Mouse (Mus musculus): ENCODE measurements at regions not wholly inside any gene's neighbourhood (a gene's known extent, or its start where the extent isn't known, plus 50 kb on each side); places are given as distances from the start of the nearest gene placed in this dataset.
A peak's percentile ranks its signal among the peaks of the same experiment; 100 is the strongest.

- no peak for DNase-seq (ENCODE audit: low read depth, low spot score)
Observed at GRCm38 (mm10) chr10:8998758-8999398, 113.0 kb upstream of the Sash1 start.

DNA sequence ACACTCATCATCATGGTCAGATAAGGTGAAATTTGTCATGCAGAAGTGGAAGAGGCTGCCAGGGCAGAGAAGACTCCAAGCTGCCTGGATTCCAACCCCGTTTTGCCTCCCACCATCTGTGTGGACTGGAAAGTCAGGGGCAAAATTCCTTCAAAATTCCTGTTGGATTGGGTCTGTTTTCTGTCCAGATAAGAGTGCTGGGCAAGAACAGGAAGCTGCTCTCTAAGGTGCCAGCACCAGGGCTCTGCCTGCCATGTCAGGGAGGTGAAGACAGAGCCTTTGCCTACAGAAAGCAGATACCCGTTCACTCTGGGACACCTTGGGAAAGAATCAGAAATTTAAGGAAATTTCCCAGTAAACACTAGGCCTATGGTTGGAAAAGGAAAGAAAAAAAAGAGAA lies 112.5 kb upstream of the Sash1 start:
- no peak for DNase-seq (ENCODE audit: low read depth, low spot score)

- DNase-seq (ENCODE audit: low read depth, low spot score), result no peak
Observed at GRCm38 (mm10) chr10:8995097-8995496, 109.2 kb upstream of the Sash1 start.

- no peak for DNase-seq (ENCODE audit: low read depth, low spot score)
Observed at GRCm38 (mm10) chr10:8986339-8986738, 100.5 kb upstream of the Sash1 start.

- DNase-seq (ENCODE audit: low read depth, low spot score), result no peak
Observed at GRCm38 (mm10) chr10:8983347-8983746, 97.5 kb upstream of the Sash1 start.

GRCm38 (mm10) chr10:8980568-8980967 lies 94.7 kb upstream of the Sash1 start:
- DNase-seq (ENCODE audit: low read depth, low spot score), result no peak

GRCm38 (mm10) chr10:8978595-8978994 lies 92.7 kb upstream of the Sash1 start:
- DNase-seq (ENCODE audit: low read depth, low spot score), result no peak

GRCm38 (mm10) chr10:8973934-8974333 lies 88.1 kb upstream of the Sash1 start:
- DNase-seq (ENCODE audit: low read depth, low spot score), result peak; percentile 30

DNA sequence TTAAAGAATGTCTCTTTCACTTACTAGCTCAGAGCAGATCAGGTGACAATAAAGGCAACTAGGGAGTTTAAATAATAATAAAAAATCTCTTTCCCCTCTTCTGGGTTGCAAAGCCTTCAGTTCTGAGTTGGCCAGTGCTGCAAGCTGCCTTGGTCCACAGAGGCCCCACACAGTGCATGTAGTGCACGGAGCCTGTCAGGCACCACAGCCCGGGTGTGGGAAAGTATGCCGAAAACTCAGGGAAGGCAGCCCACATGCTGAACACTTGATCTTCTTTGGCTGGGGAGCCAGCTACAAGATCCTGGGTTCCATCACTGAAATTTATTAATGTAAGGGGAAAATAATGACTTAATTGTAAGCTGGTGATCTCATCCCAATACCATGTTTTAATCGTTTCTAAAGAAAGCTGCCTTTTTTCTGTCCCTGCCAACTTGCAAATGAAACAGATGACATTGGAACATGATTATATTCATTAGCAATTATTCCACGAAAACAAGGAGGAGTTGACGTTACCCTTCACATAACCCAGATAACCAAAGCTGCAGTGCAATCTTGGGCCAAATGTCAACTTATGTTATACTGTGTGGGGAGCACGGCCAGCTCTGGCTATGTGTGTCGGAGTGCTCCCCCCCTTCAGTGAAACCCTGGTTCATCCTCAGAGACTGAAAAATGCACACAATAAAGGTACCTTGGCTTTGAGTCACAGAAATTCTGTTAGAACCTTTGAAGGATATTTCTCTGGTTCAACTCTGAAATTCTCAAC lies 87.1 kb upstream of the Sash1 start:
- no peak for DNase-seq (ENCODE audit: low read depth, low spot score)

- DNase-seq (ENCODE audit: low read depth, low spot score), result no peak
Observed at GRCm38 (mm10) chr10:8970807-8971206, 84.9 kb upstream of the Sash1 start.

GRCm38 (mm10) chr10:8969586-8969985 lies 83.7 kb upstream of the Sash1 start:
- DNase-seq (ENCODE audit: low read depth, low spot score), result no peak

GRCm38 (mm10) chr10:8969016-8969415 lies 83.1 kb upstream of the Sash1 start:
- no peak for DNase-seq (ENCODE audit: low read depth, low spot score)

- no peak for DNase-seq (ENCODE audit: low read depth, low spot score)
Observed at GRCm38 (mm10) chr10:8968276-8968923, 82.5 kb upstream of the Sash1 start.

- DNase-seq (ENCODE audit: low read depth, low spot score), result no peak
Observed at GRCm38 (mm10) chr10:8962921-8963320, 77.1 kb upstream of the Sash1 start.

DNA sequence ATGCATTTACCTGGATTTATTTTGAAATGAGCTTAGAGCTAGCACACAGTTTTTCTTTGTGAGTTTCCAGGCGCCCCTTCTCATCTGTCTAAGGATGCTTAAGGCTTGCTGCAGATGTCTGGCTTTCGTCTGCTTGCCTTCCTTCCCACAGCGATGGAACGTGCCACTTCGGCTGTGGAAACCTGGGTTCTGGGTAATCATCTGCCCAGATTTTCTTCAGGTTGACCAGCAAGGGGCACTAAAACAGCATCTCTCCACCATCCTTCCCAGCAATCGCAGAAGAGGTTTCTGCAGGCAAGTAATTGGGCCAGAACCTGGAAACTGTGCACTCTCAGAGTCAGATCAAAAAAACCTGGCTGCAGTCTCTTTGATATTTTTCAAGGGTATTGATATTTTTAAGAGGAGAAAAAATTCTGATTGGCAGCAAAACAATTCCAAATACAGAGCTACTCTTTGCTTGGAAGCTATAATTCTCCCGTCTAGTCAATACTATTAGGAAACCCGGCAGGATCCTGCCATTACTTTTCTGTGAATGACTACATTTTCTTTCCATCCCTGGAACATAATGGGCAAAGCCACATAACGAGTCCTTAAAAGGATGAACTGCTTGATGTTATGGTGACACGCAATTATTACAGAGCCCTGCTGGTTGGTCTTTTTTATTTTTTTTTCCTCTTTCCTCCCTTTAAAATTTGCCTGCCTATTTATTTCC lies 75.2 kb upstream of the Sash1 start:
- DNase-seq (ENCODE audit: low read depth, low spot score), result no peak

DNA sequence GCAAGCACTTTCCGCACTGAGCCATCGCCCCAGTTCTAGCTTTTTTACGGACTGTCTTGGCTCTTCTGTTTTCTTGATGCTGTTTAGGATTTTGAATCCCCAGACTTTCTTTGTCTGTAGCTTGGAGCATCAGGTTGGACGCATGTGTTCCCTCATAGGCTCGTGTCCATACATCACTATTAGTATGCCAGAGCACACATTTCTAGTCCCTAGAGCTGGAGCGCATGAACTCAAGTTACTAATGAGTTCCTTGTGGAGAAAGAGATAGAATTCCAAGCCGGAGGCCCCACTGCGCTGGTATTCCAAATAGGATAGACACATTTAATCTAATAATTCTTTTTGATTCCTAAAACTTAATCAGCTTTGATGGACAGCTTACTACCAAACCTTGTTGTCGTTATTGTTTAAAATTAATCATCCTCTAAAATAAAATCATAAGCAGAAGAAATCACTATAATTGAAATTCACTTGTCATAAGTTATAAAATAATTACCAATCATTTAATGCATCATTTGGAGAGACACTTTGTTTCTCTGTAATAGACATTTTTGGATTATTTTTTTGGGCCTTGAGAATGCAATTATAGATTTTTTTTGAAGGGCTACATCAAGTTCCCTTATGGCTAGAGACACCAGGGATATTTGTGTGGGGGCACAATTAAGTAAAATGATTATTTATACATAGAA lies 74.5 kb upstream of the Sash1 start:
- no peak for DNase-seq (ENCODE audit: low read depth, low spot score)

- DNase-seq (ENCODE audit: low read depth, low spot score), result peak; percentile 17
Observed at GRCm38 (mm10) chr10:8955499-8956211, 69.8 kb upstream of the Sash1 start.

- DNase-seq (ENCODE audit: low read depth, low spot score), result no peak
Observed at GRCm38 (mm10) chr10:8954003-8954402, 68.1 kb upstream of the Sash1 start.

DNA sequence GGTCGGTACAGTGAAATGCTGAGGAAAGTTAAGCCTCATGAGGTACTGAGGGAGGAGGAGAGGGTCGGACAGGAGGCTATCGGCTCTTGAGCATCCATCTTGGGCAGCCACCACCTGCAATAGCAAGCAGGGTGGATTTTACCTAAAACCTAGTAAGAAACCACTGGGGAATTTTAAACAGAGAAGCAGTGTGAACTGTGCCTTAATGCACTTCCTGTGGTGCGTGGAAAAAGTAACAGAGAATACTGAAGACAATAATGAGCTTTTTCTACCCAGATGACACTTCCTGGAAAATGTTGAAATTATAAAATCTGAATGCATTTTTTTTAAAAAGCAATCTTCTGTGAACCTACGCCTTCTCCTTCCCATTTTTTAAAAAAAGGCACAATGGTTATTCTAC lies 67.1 kb upstream of the Sash1 start:
- DNase-seq (ENCODE audit: low read depth, low spot score), result peak; percentile 21

- no peak for DNase-seq (ENCODE audit: low read depth, low spot score)
Observed at GRCm38 (mm10) chr10:8951937-8952336, 66.1 kb upstream of the Sash1 start.

GRCm38 (mm10) chr10:8951236-8951825 lies 65.5 kb upstream of the Sash1 start:
- DNase-seq (ENCODE audit: low read depth, low spot score), result no peak

Data from CD4-positive helper T cell, adult 2 months (primary cell).